Mouse (Mus musculus) frontal cortex, postnatal 25 days (tissue): ENCODE data around the gene Defb7.

Source experiments
- DNase-seq, 2 experiments: peaks; one replicate each; pipeline ENCODE4 v3.0.0; 2022; ENCODE audit warnings: low spot score in 2 of 2

Defb7 gene

DNA sequence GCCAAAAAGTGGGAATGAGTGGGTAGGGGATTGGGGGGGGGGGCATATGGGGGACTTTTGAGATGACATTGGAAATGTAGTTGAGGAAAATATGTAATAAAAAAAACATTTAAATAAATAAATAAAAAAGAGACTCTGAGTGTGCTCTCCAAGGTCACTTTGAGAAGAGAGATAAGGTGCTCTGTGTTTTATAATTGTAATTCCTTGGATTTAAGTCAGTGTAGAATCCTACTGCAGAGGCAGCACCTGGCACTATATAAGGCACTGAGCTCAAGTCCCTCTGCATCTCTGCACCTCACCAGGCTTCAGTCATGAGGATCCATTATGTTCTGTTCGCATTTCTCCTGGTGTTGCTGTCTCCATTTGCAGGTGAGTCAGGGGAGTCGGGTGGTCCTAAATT, at the start of gene Defb7:
Gene Defb7, plus strand, starts transcription at position 301 of the 400 bp plus-strand sequence.
- DNase-seq: no peak

DNA sequence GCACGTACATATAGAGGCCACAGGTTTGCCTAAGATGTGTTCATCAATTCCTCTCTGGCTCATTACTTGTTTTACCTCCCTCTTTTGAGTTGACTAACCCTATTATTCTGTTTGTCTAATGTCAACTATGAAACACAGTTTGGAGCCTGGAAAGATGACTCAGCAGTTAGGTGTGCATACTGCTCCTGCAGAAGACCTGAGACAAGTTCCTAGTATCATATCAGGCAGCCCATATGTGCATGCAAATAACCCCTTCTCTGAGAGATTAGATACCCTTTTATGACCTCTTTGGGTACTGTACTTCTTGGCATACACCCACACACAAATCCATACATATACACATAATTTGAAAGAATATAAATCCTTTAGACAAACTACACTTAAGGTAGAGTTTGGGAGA, 48.5 kb upstream of the Defb7 start:
- DNase-seq: no peak

DNA sequence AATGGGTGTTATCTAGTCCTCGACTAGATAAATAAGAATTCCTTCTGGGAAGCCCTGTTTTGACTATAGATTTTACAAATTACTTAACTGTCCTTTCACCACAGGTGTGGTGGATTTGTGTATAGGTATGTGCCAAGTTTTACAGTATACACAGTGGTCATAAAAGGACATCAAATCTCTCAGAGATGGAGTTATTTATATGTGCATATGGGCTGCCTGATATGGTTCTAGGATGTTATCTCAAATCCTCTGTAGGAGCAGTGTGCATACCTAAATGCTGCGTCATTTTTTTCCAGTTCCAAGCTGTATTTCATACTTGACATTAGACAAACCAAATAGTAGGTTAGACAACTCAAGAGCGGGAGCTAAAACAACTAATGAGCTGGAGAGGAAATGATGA, 33.5 kb upstream of the Defb7 start:
- no peak for DNase-seq

DNA sequence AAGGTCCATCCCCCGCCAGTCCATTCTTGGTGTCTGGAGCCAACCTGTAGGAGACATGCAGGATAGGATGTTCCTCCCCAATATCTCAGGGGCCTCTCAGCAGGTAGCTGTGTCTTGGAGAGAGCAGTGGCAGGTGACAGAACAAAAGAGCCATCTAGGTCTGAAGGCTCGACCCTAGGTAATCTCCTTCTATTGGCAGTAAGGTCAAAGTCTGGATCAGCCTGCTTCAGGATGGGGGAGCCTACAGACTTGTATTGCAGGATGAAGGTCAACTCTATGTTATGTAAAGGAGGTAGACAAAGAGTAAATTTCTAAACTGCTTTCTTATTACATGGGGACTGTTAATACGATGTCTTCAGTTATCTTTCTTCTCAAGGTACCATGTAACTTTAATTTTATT, 25.9 kb upstream of the Defb7 start:
- no peak for DNase-seq

DNA sequence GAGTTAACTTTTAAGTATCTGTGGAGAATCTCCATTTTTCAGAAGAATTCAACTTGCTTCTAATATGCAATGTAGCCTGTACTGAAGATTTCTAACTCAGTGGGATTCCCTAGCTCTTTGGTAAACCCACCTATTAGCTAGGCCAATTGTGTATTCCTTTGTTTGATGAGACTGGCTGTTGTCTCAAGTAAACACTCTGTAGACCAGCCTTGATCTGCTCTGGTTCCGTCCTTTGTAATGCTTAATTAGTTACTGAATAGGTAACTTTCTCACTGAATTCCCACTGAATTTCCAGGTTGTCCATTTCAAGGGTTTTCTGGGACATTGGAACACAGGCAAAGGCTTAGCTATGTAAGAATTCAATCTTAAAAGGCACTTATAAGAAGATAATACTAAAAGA, 5.6 kb downstream of the Defb7 start:
- no peak for DNase-seq

DNA sequence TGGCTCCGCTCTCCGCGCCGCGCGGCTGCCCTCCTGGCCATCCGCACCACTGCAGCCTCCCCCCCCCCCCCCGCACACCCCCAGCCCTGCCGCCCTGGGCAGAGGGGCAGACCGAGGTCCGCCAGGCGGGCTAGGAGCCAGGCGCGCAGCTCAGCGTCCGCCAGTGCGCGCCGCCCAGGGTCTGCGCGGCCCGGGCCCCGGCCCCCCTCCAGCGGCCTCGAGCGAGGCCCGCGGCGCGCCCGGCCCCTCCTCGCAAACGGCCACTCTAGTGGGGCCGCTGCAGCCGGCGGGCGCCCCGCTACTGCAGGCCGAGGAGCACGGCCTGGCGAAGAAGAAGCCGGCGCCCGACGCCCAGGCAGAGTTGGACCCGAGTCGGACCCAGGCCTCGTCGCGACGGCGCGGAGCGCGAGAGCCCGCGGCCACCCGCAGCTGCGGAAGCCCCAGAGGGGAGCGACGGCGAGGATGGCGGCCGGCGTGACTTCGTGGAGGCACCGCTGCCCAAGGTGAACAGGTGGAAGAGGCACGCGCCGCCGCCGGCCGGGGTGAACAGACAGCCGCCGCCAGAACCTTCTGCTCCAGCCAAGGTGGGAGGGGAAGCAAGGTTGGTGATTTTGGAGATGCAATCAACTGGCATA, 40.4 kb downstream of the Defb7 start:
- no peak for DNase-seq

DNA sequence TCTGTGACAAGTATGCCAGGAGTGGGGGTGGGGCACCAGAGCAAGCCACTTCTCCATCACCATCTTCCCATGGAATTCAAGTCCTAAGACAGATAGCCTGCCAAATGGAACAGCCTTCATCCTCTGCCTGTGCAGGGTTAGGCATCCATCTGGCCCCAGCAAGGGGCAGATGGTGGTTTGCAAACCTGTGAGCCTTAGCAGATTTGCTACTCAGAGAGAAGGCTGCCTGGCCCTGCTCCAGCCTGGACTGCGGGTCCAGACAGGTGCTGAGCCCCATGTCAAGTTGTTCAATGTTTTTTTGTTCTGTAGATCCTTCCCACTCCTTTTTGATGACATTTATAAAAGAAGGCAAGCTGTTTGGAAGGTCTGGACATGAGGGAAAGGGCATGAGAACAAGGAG, 45.5 kb downstream of the Defb7 start:
- DNase-seq: no peak
